Mouse (Mus musculus): ENCODE data around the gene Mrps7.

DNA sequence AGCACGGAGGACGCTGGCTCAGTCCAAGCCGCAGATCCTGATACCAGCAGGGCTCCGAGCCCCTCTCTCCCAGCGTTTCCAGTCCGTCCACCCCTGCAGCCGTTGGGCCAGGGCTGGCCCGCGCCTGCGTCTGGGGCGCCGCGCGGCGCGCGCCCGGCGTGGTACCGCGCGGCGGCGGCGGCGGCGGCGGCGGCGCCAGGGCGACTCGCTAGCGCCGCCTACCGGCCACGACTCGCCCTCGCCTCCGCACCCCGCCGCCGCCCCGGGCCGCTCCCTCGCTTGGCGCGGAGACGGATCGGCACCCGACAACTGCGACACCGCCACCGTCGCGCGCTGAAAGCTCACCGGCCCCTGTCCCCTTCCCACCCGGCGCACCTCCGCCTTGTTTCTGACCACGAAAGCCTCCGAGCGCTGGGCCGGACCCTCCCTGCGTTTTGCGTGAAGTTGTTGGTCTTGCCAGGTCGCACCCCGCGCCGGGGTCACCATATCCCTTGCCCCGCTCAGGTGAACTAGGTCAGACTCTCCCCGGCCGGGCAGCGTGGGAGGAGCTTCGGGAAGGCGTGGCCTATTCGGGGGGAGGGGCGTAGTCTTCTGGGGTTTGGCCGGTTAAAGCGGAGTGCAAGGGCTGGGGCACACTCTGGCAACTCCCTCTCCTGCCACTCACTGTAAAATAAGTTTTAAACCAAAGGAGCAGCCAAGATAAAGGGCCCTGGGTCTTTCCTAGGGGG lies 8.8 kb downstream of the Mrps7 start, which contains the start of gene Mif4gd:
- TF ChIP-seq CTCF (IDR thresholded peaks at IDR 0.05; ENCODE audit: control insufficient read depth, insufficient read depth, insufficient replicate concordance, low read depth, low read length), result peak; percentile 57
- TF ChIP-seq POLR2A (IDR thresholded peaks at IDR 0.05; ENCODE audit: control insufficient read depth, low read depth, low read length), result peak; percentile 71

Data from testis, adult 2 months (tissue).